Mouse (Mus musculus) MEL (cell line): ENCODE results near the gene Opcml. TPM values are rescaled to one million over a fixed set of nuclear protein-coding genes. Genes with fewer than 3 reads are reported as not detected.

Source experiments
- DNase-seq: peaks from one replicate; pipeline ENCODE4 v3.0.0; 2011; ENCODE audit warnings: low read depth, low spot score
- H3K27ac ChIP-seq: 2 replicates; pipeline ENCODE4 v1.5.1; 2012; ENCODE audit warnings: low read depth, mild to moderate bottlenecking, control low read depth, low read length, moderate library complexity; ENCODE audit not compliant: control insufficient read depth
- H3K27me3 ChIP-seq, 2 experiments: fragments of 150-350 bp in 1 of 2; sonication (generic) in 1 of 2; 2 replicates each; pipeline ENCODE4 v1.6.1; 2012; ENCODE audit warnings: low read length in 2 of 2, mild to moderate bottlenecking in 2 of 2, improper control_type of control experiment in 1 of 2, moderate library complexity in 1 of 2; ENCODE audit not compliant: insufficient read depth in 2 of 2, control insufficient read depth in 1 of 2
- H3K36me3 ChIP-seq, 2 experiments: 2 replicates each; pipeline ENCODE4 v1.6.1; 2012 to 2014; ENCODE audit warnings: low read length in 2 of 2, improper control_type of control experiment in 1 of 2, inconsistent platforms in 1 of 2, mild to moderate bottlenecking in 1 of 2; ENCODE audit not compliant: insufficient read depth in 2 of 2, control insufficient read depth in 1 of 2
- H3K4me1 ChIP-seq, 2 experiments: fragments of 150-350 bp in 1 of 2; sonication (generic) in 1 of 2; 2 replicates each; pipeline ENCODE4 v1.6.1; 2012; ENCODE audit warnings: low read length in 2 of 2, improper control_type of control experiment in 1 of 2, mild to moderate bottlenecking in 1 of 2; ENCODE audit not compliant: insufficient read depth in 2 of 2, control insufficient read depth in 1 of 2
- H3K4me3 ChIP-seq, 2 experiments: fragments of 150-350 bp in 1 of 2; sonication (generic) in 1 of 2; 2 replicates each; pipeline ENCODE4 v1.5.1; 2012; ENCODE audit warnings: low read depth in 2 of 2, low read length in 2 of 2, mild to moderate bottlenecking in 2 of 2, moderate library complexity in 2 of 2, control low read depth in 1 of 2, improper control_type of control experiment in 1 of 2; ENCODE audit not compliant: control insufficient read depth in 1 of 2, insufficient read depth in 1 of 2
- H3K79me2 ChIP-seq: 2 replicates; pipeline ENCODE4 v1.6.1; 2012; ENCODE audit warnings: mild to moderate bottlenecking, low read length, moderate library complexity; ENCODE audit not compliant: control insufficient read depth, poor library complexity, insufficient read depth
- H3K9ac ChIP-seq: 2 replicates; pipeline ENCODE4 v1.6.1; 2012; ENCODE audit warnings: low read depth, mild to moderate bottlenecking, control low read depth, low read length, moderate library complexity; ENCODE audit not compliant: control insufficient read depth, poor library complexity, severe bottlenecking
- H3K9me3 ChIP-seq: fragments of 150-350 bp; sonication (generic); replicated peaks from 2 replicates; pipeline ENCODE4 v1.6.1; 2012; ENCODE audit warnings: mild to moderate bottlenecking, low read length, improper control_type of control experiment, moderate library complexity; ENCODE audit not compliant: insufficient read depth
- BHLHE40 ChIP-seq: IDR thresholded peaks from 2 replicates; pipeline ENCODE4 v1.6.1; 2012; ENCODE audit warnings: low read depth, mild to moderate bottlenecking, inconsistent platforms, low read length, improper control_type of control experiment, borderline replicate concordance
- CHD1 ChIP-seq: IDR thresholded peaks from 2 replicates; pipeline ENCODE4 v1.6.1; 2012; ENCODE audit warnings: low read depth, mild to moderate bottlenecking, inconsistent platforms, low read length, improper control_type of control experiment
- CHD2 ChIP-seq: IDR thresholded peaks from 2 replicates; pipeline ENCODE4 v1.6.1; 2011; ENCODE audit warnings: low read length, improper control_type of control experiment
- CTCF ChIP-seq, 3 experiments: IDR thresholded peaks in 2 of 3; conservative IDR thresholded peaks in 1 of 3; 2 replicates each; pipeline ENCODE4 v1.5.1; 2011 to 2012; ENCODE audit warnings: low read length in 3 of 3, low read depth in 2 of 3, mild to moderate bottlenecking in 2 of 3, improper control_type of control experiment in 1 of 3, inconsistent platforms in 1 of 3, mixed read lengths in 1 of 3, moderate library complexity in 1 of 3; ENCODE audit not compliant: control insufficient read depth in 1 of 3, insufficient read depth in 1 of 3, poor library complexity in 1 of 3, severe bottlenecking in 1 of 3
- E2F4 ChIP-seq: IDR thresholded peaks from 2 replicates; pipeline ENCODE4 v1.6.1; 2011; ENCODE audit warnings: low read depth, low read length, improper control_type of control experiment, borderline replicate concordance
- ELF1 ChIP-seq: IDR thresholded peaks from 2 replicates; pipeline ENCODE4 v1.6.1; 2014; ENCODE audit warnings: low read depth, mild to moderate bottlenecking, inconsistent platforms, low read length, improper control_type of control experiment, moderate library complexity
- EP300 ChIP-seq, 2 experiments: IDR thresholded peaks; 2 replicates each; pipeline ENCODE4 v1.6.1; 2011; ENCODE audit warnings: improper control_type of control experiment in 2 of 2, low read length in 2 of 2, low read depth in 1 of 2, mild to moderate bottlenecking in 1 of 2
- ETS1 ChIP-seq: IDR thresholded peaks from 2 replicates; pipeline ENCODE4 v1.6.1; 2012; ENCODE audit warnings: low read depth, mild to moderate bottlenecking, inconsistent platforms, low read length, improper control_type of control experiment, moderate library complexity
- GABPA ChIP-seq: IDR thresholded peaks from 2 replicates; pipeline ENCODE4 v1.6.1; 2012; ENCODE audit warnings: low read depth, mild to moderate bottlenecking, inconsistent platforms, low read length, improper control_type of control experiment, moderate library complexity
- HCFC1 ChIP-seq: IDR thresholded peaks from 2 replicates; pipeline ENCODE4 v1.6.1; 2012; ENCODE audit warnings: low read depth, mild to moderate bottlenecking, inconsistent platforms, low read length, improper control_type of control experiment, moderate library complexity
- KAT2A ChIP-seq: conservative IDR thresholded peaks from 2 replicates; pipeline ENCODE4 v1.6.1; 2012; ENCODE audit warnings: low read depth, low read length, improper control_type of control experiment, inconsistent platforms
- MAFK ChIP-seq: IDR thresholded peaks from 2 replicates; pipeline ENCODE4 v1.6.1; 2011; ENCODE audit warnings: low read depth, mild to moderate bottlenecking, low read length, improper control_type of control experiment, borderline replicate concordance
- MXI1 ChIP-seq: IDR thresholded peaks from 2 replicates; pipeline ENCODE4 v1.6.1; 2011; ENCODE audit warnings: mild to moderate bottlenecking, low read depth, low read length, improper control_type of control experiment
- MYB ChIP-seq: IDR thresholded peaks from 2 replicates; pipeline ENCODE4 v1.6.1; 2011; ENCODE audit warnings: mild to moderate bottlenecking, low read depth, low read length, improper control_type of control experiment
- MYC ChIP-seq: IDR thresholded peaks from 2 replicates; pipeline ENCODE4 v1.6.1; 2011; ENCODE audit warnings: low read depth, mild to moderate bottlenecking, low read length, improper control_type of control experiment, moderate library complexity
- NELFE ChIP-seq: IDR thresholded peaks from 2 replicates; pipeline ENCODE4 v1.6.1; 2011; ENCODE audit warnings: low read depth, low read length, improper control_type of control experiment
- NRF1 ChIP-seq: IDR thresholded peaks from 2 replicates; pipeline ENCODE4 v1.6.1; 2014; ENCODE audit warnings: low read depth, mild to moderate bottlenecking, inconsistent platforms, low read length, improper control_type of control experiment, moderate library complexity; ENCODE audit not compliant: poor library complexity, insufficient read depth, severe bottlenecking
- POLR2AphosphoS2 ChIP-seq: IDR thresholded peaks from 2 replicates; pipeline ENCODE4 v1.6.1; 2011; ENCODE audit warnings: low read length, improper control_type of control experiment
- POLR2AphosphoS5 ChIP-seq: IDR thresholded peaks from 2 replicates; pipeline ENCODE4 v1.6.1; 2012; ENCODE audit warnings: low read depth, borderline replicate concordance, mild to moderate bottlenecking, inconsistent platforms, low read length, moderate library complexity, mixed read lengths
- RAD21 ChIP-seq: IDR thresholded peaks from 2 replicates; pipeline ENCODE4 v1.6.1; 2011; ENCODE audit warnings: mild to moderate bottlenecking, low read depth, low read length, improper control_type of control experiment
- RCOR1 ChIP-seq: IDR thresholded peaks from 2 replicates; pipeline ENCODE4 v1.6.1; 2012; ENCODE audit warnings: low read depth, mild to moderate bottlenecking, inconsistent platforms, low read length, improper control_type of control experiment
- SIN3A ChIP-seq: IDR thresholded peaks from 2 replicates; pipeline ENCODE4 v1.6.1; 2012; ENCODE audit warnings: low read length, improper control_type of control experiment, inconsistent platforms
- TBP ChIP-seq: IDR thresholded peaks from 2 replicates; pipeline ENCODE4 v1.8.0; 2011; ENCODE audit warnings: low read depth, low read length, improper control_type of control experiment
- TCF12 ChIP-seq: IDR thresholded peaks from 2 replicates; pipeline ENCODE4 v1.6.1; 2014; ENCODE audit warnings: low read depth, mild to moderate bottlenecking, inconsistent platforms, low read length, improper control_type of control experiment, moderate library complexity
- USF1 ChIP-seq: IDR thresholded peaks from 2 replicates; pipeline ENCODE4 v1.6.1; 2014; ENCODE audit warnings: low read depth, mild to moderate bottlenecking, inconsistent platforms, low read length, improper control_type of control experiment, moderate library complexity
- USF2 ChIP-seq, 2 experiments: IDR thresholded peaks; 2 replicates each; pipeline ENCODE4 v1.6.1; 2011 to 2012; ENCODE audit warnings: improper control_type of control experiment in 2 of 2, low read length in 2 of 2, borderline replicate concordance in 1 of 2, inconsistent platforms in 1 of 2, low read depth in 1 of 2, mild to moderate bottlenecking in 1 of 2; ENCODE audit not compliant: insufficient read depth in 1 of 2
- ZC3H11A ChIP-seq: IDR thresholded peaks from 2 replicates; pipeline ENCODE4 v1.6.1; 2012; ENCODE audit warnings: low read depth, mild to moderate bottlenecking, inconsistent platforms, low read length, improper control_type of control experiment
- ZKSCAN1 ChIP-seq: IDR thresholded peaks from 2 replicates; pipeline ENCODE4 v1.6.1; 2012; ENCODE audit warnings: low read depth, mild to moderate bottlenecking, inconsistent platforms, low read length, improper control_type of control experiment, moderate library complexity
- ZMIZ1 ChIP-seq: IDR thresholded peaks from 2 replicates; pipeline ENCODE4 v1.6.1; 2012; ENCODE audit warnings: low read depth, mild to moderate bottlenecking, inconsistent platforms, low read length, improper control_type of control experiment, moderate library complexity
- ZNF384 ChIP-seq: IDR thresholded peaks from 2 replicates; pipeline ENCODE4 v1.6.1; 2012; ENCODE audit warnings: low read depth, mild to moderate bottlenecking, inconsistent platforms, low read length, improper control_type of control experiment
- polyA plus RNA-seq, 2 experiments: library from polyadenylated mRNA; stranded (reverse) in 1 of 2; unstranded in 1 of 2; fragments of >175 nt in 1 of 2; fragments of >200 nt in 1 of 2; gene quantifications; 2 replicates each; pipeline versions ENCODE4 v1.2.1 to v1.2.4; 2012; ENCODE audit warnings: low replicate concordance in 2 of 2, low read depth in 1 of 2; ENCODE audit not compliant: insufficient read length in 2 of 2, insufficient read depth in 1 of 2, missing spikeins in 1 of 2
- total RNA-seq: library from RNA; depleted of rRNA; stranded (reverse); fragments of 300-350 nt; gene quantifications from 2 replicates; pipeline ENCODE4 v1.2.3, GENCODE M21; 2012

The Opcml gene
- total and polyA plus RNA-seq, 3 experiments: not detected

GRCm38 (mm10) chr9:28211877-28212276, 421.3 kb downstream of the Opcml start:
- Histone ChIP-seq H3K9me3 (no peaks in the 10 kb centered on the region), H3K27me3 (no peaks in the 10 kb centered on the region), H3K36me3 (no peaks in the 10 kb centered on the region), H3K27ac (no peak overlapping the region), H3K9ac (no peak overlapping the region), H3K79me2 (no peaks in the 10 kb centered on the region), H3K4me1 (no peaks in the 10 kb centered on the region), H3K4me3 (no peak overlapping the region)
- DNase-seq: no peak
- no peak for TF ChIP-seq RAD21
- no peak for TF ChIP-seq CHD2
- TF ChIP-seq ZC3H11A: no peak
- no peak for TF ChIP-seq MYB
- TF ChIP-seq CHD1: no peak
- no peak for TF ChIP-seq RCOR1
- TF ChIP-seq POLR2AphosphoS2: no peak
- TF ChIP-seq CTCF (IDR thresholded peaks at IDR 0.05 in 2 of 3, conservative IDR thresholded peaks at IDR 0.05 in 1 of 3; ENCODE audit: control insufficient read depth in 1 of 3, insufficient read depth in 1 of 3, low read depth in 2 of 3, low read length in 3 of 3, poor library complexity in 1 of 3, severe bottlenecking in 1 of 3): no peak
- no peak for TF ChIP-seq TCF12
- no peak for TF ChIP-seq ZNF384
- no peak for TF ChIP-seq USF1
- TF ChIP-seq POLR2AphosphoS5: no peak
- TF ChIP-seq SIN3A: no peak
- TF ChIP-seq NRF1: no peak
- no peak for TF ChIP-seq E2F4
- no peak for TF ChIP-seq ETS1
- TF ChIP-seq GABPA: no peak

GRCm38 (mm10) chr9:28213893-28214292, 423.3 kb downstream of the Opcml start:
- H3K27me3 ChIP-seq: no peaks in the 10 kb centered on the region

More at GRCm38 (mm10) chr9:28213893-28214292, 423.3 kb downstream of the Opcml start:
- Histone ChIP-seq H3K79me2 (no peaks in the 10 kb centered on the region), H3K9me3 (no peaks in the 10 kb centered on the region), H3K4me1 (no peaks in the 10 kb centered on the region), H3K9ac (no peak overlapping the region), H3K36me3 (no peaks in the 10 kb centered on the region), H3K27ac (no peak overlapping the region), H3K4me3 (no peak overlapping the region)
- TF ChIP-seq EP300 (IDR thresholded peaks at IDR 0.05; ENCODE audit: low read depth in 1 of 2, low read length in 2 of 2) (no peak), MAFK (no peak), ZKSCAN1 (no peak), POLR2AphosphoS5 (no peak), USF2 (IDR thresholded peaks at IDR 0.05; ENCODE audit: borderline replicate concordance in 1 of 2, insufficient read depth in 1 of 2, low read depth in 1 of 2, low read length in 2 of 2) (no peak), CHD2 (no peak), MXI1 (no peak), HCFC1 (no peak), ZMIZ1 (no peak), ELF1 (no peak), TBP (no peak), BHLHE40 (no peak), USF1 (no peak), ETS1 (no peak), MYC (no peak), ZNF384 (no peak), KAT2A (no peak), SIN3A (no peak), NELFE (no peak)
- no peak for DNase-seq
